Mouse (Mus musculus) E14TG2a.4 (cell line): ENCODE data around the gene Kansl1.

Experiments used
- CTCF ChIP-seq: conservative IDR thresholded peaks from 2 replicates; pipeline ENCODE4 v1.5.1; 2014; ENCODE audit warnings: low read length
- POU5F1 ChIP-seq: IDR thresholded peaks from 2 replicates; pipeline ENCODE4 v1.6.1; 2014; ENCODE audit warnings: low read length, borderline replicate concordance

- TF ChIP-seq CTCF, result no peak
- no peak for TF ChIP-seq POU5F1
Measured at GRCm38 (mm10) chr11:104331208-104331607, 137.5 kb downstream of the Kansl1 start.
